Comparison of ENCODE assay signal across 12 mouse cellular contexts in the genomic region with DNA sequence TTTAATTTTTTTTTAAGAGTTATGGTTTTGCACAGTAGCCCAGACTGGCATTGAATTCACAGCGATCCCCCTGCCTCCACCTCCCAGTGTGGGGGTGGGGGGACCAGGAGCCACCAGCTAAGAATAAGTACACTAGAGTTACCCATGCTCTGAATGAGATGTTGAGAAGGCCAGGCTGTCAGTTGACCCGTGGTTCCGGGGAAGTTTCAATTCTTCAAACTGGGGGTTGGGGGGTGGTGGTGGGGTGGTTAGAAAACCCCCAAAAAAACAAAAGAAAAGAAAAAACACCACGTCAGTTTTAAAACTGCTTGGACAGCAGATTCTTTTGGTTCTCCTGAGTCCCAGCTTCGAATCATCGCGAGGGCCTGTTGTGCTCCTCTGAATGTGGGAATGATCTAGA. TPM values are rescaled to one million over a fixed set of nuclear protein-coding genes. Genes with fewer than 3 reads are reported as not detected.
DNase-seq lines count a peak whose midpoint lies in the region; ATAC-seq and TF ChIP-seq lines count a peak whose summit lies in the region.
"Had no signal": no experiment of that assay in that cellular context is flagged by ENCODE, and none has a peak within 500 bp of the region (broad histone marks: within the 10 kb centered on the region; RNA-seq: fewer than 3 reads in every experiment).

No protein-coding gene starts in this region.

- peak overlapping the region; percentile 60; the same call in 1 of the 2 replicates for H3K4me3 ChIP-seq in heart, embryonic 12.5 days
- peak overlapping the region; percentile 72; the same call in 1 of the 2 replicates for H3K4me3 ChIP-seq in E14TG2a.4 (replicated peaks; ENCODE audit: low read length)
- peak overlapping the region; percentile 49; the same call in 1 of the 2 replicates for H3K4me3 ChIP-seq in hindbrain, embryonic 14.5 days (replicated peaks; ENCODE audit: low read length)
- 0 out of 2 replicates have a peak overlapping the region, but pooled peaks have one; percentile 49 for H3K4me3 ChIP-seq in midbrain, embryonic 13.5 days (replicated peaks)

- no peak for TF ChIP-seq CTCF in E14TG2a.4 (conservative IDR thresholded peaks at IDR 0.05; ENCODE audit: low read length)

- ATAC-seq in heart, embryonic 12.5 days (ENCODE audit: insufficient number of reproducible peaks, low FRiP score) = no peak
- no peak for ATAC-seq in hindbrain, embryonic 14.5 days (ENCODE audit: low FRiP score)
- no peak for ATAC-seq in midbrain, embryonic 13.5 days
- ATAC-seq in CD4-positive, CD25-positive, alpha-beta regulatory T cell, adult 4 months = no peak
- ATAC-seq: activated CD4-positive, CD25-positive, alpha-beta regulatory T cell, adult 4 months had no signal

- peak overlapping the region; percentile 96 for H3K4me2 ChIP-seq in heart, embryonic 12.5 days
- H3K4me2 ChIP-seq in hindbrain, embryonic 14.5 days (replicated peaks) = 0 out of 2 replicates have a peak overlapping the region, but pooled peaks have one; percentile 91
- H3K4me2 ChIP-seq in midbrain, embryonic 13.5 days (replicated peaks) = peak overlapping the region; percentile 78; the same call in 1 of the 2 replicates

- H3K9me3 ChIP-seq in heart, embryonic 12.5 days (replicated peaks) = no peaks in the 10 kb centered on the region
- no peaks in the 10 kb centered on the region for H3K9me3 ChIP-seq in E14TG2a.4 (ENCODE audit: low read length)
- H3K9me3 ChIP-seq in hindbrain, embryonic 14.5 days (ENCODE audit: control insufficient read depth, low read length) = no peaks in the 10 kb centered on the region
- no peaks in the 10 kb centered on the region for H3K9me3 ChIP-seq in midbrain, embryonic 13.5 days

- no peaks in the 10 kb centered on the region for H3K36me3 ChIP-seq in heart, embryonic 12.5 days
- H3K36me3 ChIP-seq in E14TG2a.4 (ENCODE audit: insufficient read depth, low read length) = no peaks in the 10 kb centered on the region
- H3K36me3 ChIP-seq in hindbrain, embryonic 14.5 days (replicated peaks; ENCODE audit: control insufficient read depth, insufficient read depth) = no peaks in the 10 kb centered on the region
- no peaks in the 10 kb centered on the region for H3K36me3 ChIP-seq in midbrain, embryonic 13.5 days

- peaks cover 9% of the 10 kb centered on the region for H3K27me3 ChIP-seq in heart, embryonic 12.5 days (replicated peaks)
- H3K27me3 ChIP-seq in E14TG2a.4 (ENCODE audit: insufficient read depth, low read length) = peaks cover 32% of the 10 kb centered on the region
- peaks cover 7% of the 10 kb centered on the region; the same call in 1 of the 2 replicates for H3K27me3 ChIP-seq in hindbrain, embryonic 14.5 days (ENCODE audit: control insufficient read depth, insufficient read depth, low read length)
- peaks cover 28% of the 10 kb centered on the region for H3K27me3 ChIP-seq in midbrain, embryonic 13.5 days

- intact Hi-C loops in heart, postnatal 14 days (cut with DNase I) = loop anchor here (10.0 kb wide), 1 partner anchor 182 kb away; no protein-coding TSS in a partner anchor

- no peak overlapping the region for H3K27ac ChIP-seq in heart, embryonic 12.5 days (ENCODE audit: poor library complexity, severe bottlenecking)
- H3K27ac ChIP-seq in hindbrain, embryonic 14.5 days = no peak overlapping the region
- no peak overlapping the region for H3K27ac ChIP-seq in midbrain, embryonic 13.5 days
- H3K27ac ChIP-seq: layer of hippocampus, adult 2 months; macrophage had no signal

- DNase-seq in heart, postnatal 14 days = no peak
- no peak for DNase-seq in hindbrain, embryonic 14.5 days (ENCODE audit: low spot score)
- no peak for DNase-seq in adrenal gland, postnatal 10 days
- DNase-seq in gastrocnemius, adult 18-20 months (ENCODE audit: low spot score) = no peak
- DNase-seq: cerebellum, adult 8-10 months had no signal

- WGBS in heart, embryonic 12.5 days = 31% methylated on average over 7 of the region's 7 CpGs
- WGBS in hindbrain, embryonic 14.5 days = 39% methylated on average over 7 of the region's 7 CpGs
- WGBS in midbrain, embryonic 13.5 days = 25% methylated on average over 7 of the region's 7 CpGs

- H3K9ac ChIP-seq in heart, embryonic 12.5 days = no peak overlapping the region; the same call in 1 of the 2 replicates
- no peak overlapping the region for H3K9ac ChIP-seq in hindbrain, embryonic 14.5 days
- H3K9ac ChIP-seq in midbrain, embryonic 13.5 days (replicated peaks) = no peak overlapping the region

- H3K4me1 ChIP-seq in heart, embryonic 12.5 days (replicated peaks) = peaks cover 15% of the 10 kb centered on the region
- peaks cover 34% of the 10 kb centered on the region for H3K4me1 ChIP-seq in E14TG2a.4 (replicated peaks; ENCODE audit: low read depth, low read length)
- peaks cover 12% of the 10 kb centered on the region for H3K4me1 ChIP-seq in hindbrain, embryonic 14.5 days (replicated peaks; ENCODE audit: control insufficient read depth, insufficient read depth, low read length)
- H3K4me1 ChIP-seq in midbrain, embryonic 13.5 days (replicated peaks) = peaks cover 16% of the 10 kb centered on the region

RNA-seq across cellular contexts. Expression of gene Tmem26, which starts 0.4 kb away (rescaled TPM):
- 6.3 and 6.8 TPM in 2 replicates for polyA plus RNA-seq in heart, embryonic 12.5 days (2016; fragmentation: Nextera tagmentation; extraction: Ambion mirVana)
- total RNA-seq in heart, postnatal 14 days (2021) = under 1 TPM; 0.33 to 0.41 TPM
- 8.4 and 8.6 TPM in 2 replicates for polyA plus RNA-seq in hindbrain, embryonic 14.5 days (2014; fragmentation: Nextera tagmentation; extraction: Ambion mirVana)
- polyA plus RNA-seq in midbrain, embryonic 13.5 days (2015; fragmentation: Nextera tagmentation; extraction: Ambion mirVana) = 2.7 and 3.0 TPM in 2 replicates
- 1 to 10 TPM; 7.2 to 7.5 TPM for total RNA-seq in adrenal gland, postnatal 10 days (2021)
- total RNA-seq in gastrocnemius, adult 18-20 months (2021) = under 1 TPM; 0.48 to 0.66 TPM
- polyA plus RNA-seq in CD4-positive, CD25-positive, alpha-beta regulatory T cell, adult 4 months (2017; shearing (Covaris generic)) = under 1 TPM; 0.31 to 0.44 TPM
- polyA plus RNA-seq: activated CD4-positive, CD25-positive, alpha-beta regulatory T cell, adult 4 months had no signal
